Mouse (Mus musculus) T-helper 17 cell (primary cell): ENCODE results near the gene Adh6a.

Experiments
- in situ Hi-C, 2 experiments: fragments of 300-600 bp; cut with MboI, MseI; formaldehyde crosslinking; loops; 1 replicate in 1 of 2; 2 replicates in 1 of 2; pipeline ENCODE4 v1.15.1; 2025; ENCODE audit warnings: high pct_unique_total_duplicates in 2 of 2

Gene Adh6a

DNA sequence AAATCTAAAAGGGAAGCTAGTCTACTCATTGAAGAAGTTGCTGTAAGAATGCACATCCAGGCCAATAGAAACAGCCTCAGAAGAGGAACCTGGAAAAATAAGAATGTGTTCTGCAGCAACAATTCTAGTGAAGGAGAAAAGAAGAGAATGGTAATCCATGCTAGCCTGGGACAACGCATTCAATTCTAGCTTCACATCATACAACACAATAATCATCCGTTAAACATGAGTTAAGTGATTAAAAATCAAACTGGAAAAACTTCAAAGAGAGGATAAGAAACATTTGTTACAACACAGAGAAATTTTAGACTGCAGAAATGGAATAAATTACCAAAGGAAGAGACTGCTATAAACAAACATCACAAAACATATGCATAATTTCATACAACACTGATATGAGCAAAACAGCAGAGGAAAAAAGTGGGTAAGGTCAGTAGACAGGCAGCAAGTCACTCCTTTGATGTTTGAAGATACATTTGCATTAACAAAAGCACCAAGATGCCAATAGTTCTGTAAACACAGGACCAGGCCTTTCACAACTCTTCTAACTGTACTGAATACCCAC, 3.9 kb downstream of the Adh6a start:
- in situ Hi-C loops, result loop anchor here in 1 of 2 experiments (10.0 kb wide), 1 partner anchor 912 kb away; no protein-coding TSS in a partner anchor

DNA sequence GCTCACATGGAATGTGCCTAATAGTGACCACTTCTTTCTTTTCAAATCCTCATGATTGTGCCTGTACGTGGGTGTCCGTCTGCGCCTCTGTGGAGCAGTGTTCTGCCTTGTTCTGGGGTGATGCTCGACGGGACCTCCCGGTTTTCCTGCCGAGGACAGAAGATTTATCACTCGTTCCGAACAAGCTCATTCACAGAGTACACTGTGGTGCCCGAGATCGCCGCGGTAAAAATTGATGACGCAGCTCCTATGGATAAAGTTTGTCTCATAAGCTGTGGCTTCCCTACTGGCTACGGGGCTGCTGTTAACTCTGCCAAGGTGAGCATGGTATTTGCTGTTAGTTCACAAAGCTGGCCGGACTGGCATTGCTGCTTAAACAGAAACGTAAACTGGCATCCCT, 11.9 kb downstream of the Adh6a start:
- in situ Hi-C loops, result no loop called here

DNA sequence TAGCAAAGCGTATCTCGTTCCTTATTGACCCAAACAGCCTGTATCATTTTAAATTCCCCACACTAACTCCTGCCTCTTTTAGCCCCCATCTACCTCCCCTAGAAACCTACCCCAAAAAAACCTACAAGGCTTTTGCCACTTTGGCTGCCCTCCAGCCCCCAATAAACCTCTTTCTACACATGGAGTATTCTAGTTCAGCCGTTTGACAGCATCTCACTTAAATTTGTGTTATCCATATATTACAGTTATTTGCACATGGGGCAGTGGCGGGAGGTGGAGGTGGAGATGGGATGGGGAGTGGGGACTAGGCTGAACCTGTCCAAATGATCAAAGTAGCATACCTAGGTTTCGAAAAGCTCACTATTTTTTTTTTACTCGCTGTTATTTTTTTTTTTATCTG, 12.4 kb downstream of the Adh6a start:
- in situ Hi-C loops, result no loop called here

- in situ Hi-C loops, result no loop called here
Observed at GRCm38 (mm10) chr3:138333910-138334309, 20.8 kb downstream of the Adh6a start.

DNA sequence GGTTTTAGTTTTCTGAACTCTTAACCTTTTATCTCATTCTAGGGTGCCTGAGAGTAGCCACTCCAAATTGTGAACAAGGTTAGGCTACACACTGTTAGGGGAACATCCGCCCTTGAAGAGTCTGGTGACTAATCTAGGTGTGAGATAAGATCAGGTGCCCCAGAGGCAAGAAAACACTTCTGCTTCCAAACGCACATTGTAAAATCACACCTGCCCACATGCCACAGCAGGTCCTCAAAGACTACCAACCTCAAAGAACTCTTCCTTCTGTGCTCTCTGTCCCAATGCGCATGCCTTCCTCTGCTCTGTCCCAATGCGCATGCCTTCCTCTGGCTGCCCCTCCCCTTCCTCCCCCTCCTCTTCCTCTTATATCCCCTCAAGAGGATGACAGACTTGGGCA, 21.2 kb downstream of the Adh6a start:
- in situ Hi-C loops, result no loop called here

DNA sequence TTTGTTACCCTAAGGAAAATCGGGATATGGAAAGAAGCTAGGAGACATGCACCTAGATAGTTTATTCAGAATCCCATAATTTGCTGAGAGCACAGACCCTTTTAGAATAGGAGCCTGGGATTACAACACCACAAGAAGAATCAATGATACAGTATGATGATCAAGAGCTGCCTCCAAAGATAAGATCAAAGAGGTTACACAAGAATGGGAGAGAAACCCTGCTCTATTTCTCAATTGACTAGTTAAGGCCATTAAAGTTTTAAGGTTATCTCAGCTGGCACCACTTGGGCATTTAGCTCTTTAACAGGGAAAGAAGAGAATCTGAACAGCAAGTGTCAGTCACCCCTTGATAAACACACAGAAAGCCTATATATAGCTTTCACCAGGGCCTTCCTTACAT, 22.5 kb downstream of the Adh6a start:
- in situ Hi-C loops, result no loop called here

GRCm38 (mm10) chr3:138336104-138336754, 23.1 kb downstream of the Adh6a start:
- in situ Hi-C loops, result no loop called here

GRCm38 (mm10) chr3:138341471-138341870, 28.4 kb downstream of the Adh6a start, which contains the start of gene Adh6b:
Gene Adh6b (plus strand): TSS chr3:138341775.
- in situ Hi-C loops, result no loop called here

GRCm38 (mm10) chr3:138347041-138347440, 34.0 kb downstream of the Adh6a start:
- in situ Hi-C loops, result loop anchor here in 1 of 2 experiments (5.0 kb wide), 1 partner anchor 50 kb away; no protein-coding TSS in a partner anchor

- in situ Hi-C loops, result loop anchor here in 1 of 2 experiments (25.0 kb wide), 1 partner anchor 1365 kb away; no protein-coding TSS in a partner anchor
Observed at GRCm38 (mm10) chr3:138352012-138352809, 39.1 kb downstream of the Adh6a start.

DNA sequence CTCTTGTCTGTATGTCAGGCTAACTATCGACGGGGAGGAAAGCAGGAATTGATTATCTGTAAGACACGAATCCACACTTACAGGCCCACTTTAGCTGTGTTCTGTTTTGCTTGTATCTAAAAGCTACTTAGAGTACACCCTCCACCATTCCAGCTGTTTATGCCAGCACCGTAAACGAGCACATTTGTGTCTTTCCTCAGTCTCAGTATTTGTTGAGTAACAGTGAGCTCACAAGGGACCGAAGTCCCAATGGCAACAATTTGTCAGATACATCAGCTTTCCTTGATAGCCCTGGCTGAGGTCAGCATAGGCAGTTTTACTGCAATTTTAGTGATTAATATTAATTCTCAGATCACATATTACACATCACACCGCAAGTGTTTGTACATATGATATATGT, 45.8 kb downstream of the Adh6a start:
- in situ Hi-C loops, result loop anchor here in 1 of 2 experiments (25.0 kb wide), 1 partner anchor 1372 kb away; no protein-coding TSS in a partner anchor

DNA sequence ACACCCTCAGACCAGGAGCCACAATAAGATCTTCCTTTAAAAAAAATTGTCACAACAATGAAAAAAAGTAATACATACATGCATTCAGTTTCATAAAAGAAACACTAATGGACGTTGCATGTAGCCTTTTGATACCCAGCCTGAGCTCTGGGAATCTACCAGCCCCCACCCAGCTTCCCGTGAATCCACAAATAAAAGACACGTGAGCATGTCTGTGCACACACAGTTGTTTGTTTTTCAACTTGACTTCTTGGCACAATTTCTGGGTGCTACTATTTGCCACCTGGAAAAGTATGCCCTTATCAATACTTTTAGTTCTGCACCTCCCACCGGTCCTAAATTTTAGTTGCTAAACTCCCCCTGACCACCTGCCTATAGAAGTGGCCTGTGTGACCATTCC, 47.6 kb downstream of the Adh6a start:
- in situ Hi-C loops, result loop anchor here in 1 of 2 experiments (25.0 kb wide), 1 partner anchor 1373 kb away; no protein-coding TSS in a partner anchor

GRCm38 (mm10) chr3:138362920-138363319, 49.8 kb downstream of the Adh6a start:
- in situ Hi-C loops, result loop anchor here in 1 of 2 experiments (25.0 kb wide), 1 partner anchor 1376 kb away; no protein-coding TSS in a partner anchor

DNA sequence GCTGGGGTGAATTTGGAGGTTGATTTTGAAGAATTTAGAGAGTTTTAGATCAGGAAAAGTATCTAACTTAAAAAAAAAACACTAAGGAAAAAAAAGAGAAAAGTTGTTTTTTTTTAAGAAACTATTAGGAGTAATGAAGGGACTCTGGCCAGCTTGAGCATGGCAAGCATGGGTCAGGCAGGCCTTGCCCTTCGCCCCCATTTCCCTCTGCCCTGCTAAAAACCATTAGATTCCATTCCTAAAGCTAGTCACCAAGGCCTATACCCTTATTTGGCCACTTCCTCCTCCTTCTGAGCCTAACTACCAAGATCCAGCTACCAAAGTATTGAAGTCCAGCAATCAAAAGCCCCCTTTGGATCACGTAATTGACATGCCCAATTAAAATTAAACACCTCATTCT, 53.1 kb downstream of the Adh6a start:
- in situ Hi-C loops, result loop anchor here in 1 of 2 experiments (25.0 kb wide), 1 partner anchor 1379 kb away; no protein-coding TSS in a partner anchor

GRCm38 (mm10) chr3:138369546-138369945, 56.5 kb downstream of the Adh6a start:
- in situ Hi-C loops, result loop anchor here in 1 of 2 experiments (25.0 kb wide), 1 partner anchor 1382 kb away; no protein-coding TSS in a partner anchor

DNA sequence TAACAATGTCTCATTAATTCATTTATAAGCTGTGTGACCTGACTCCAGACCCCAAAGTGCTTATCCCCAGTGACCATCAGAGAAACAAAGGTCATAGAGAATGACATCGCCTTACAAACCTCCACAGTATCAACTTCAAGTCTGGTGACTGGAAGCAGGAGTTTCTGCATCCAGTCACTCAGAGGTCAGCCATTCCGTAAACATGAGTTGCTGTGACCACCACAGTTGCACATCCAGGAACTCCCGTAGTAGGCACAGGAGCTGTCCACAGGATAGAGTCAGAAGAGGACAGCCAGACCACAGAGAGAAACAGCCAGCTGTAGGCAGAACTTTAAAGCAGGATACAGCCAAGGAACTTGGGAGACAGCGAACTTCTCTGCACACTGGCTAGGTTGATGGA, 57.2 kb downstream of the Adh6a start:
- in situ Hi-C loops, result loop anchor here (5.0 to 25.0 kb wide), 3 partner anchors 47 to 1383 kb away; partner anchors contain the start of gene Adh4 (in 1 of the 2)

DNA sequence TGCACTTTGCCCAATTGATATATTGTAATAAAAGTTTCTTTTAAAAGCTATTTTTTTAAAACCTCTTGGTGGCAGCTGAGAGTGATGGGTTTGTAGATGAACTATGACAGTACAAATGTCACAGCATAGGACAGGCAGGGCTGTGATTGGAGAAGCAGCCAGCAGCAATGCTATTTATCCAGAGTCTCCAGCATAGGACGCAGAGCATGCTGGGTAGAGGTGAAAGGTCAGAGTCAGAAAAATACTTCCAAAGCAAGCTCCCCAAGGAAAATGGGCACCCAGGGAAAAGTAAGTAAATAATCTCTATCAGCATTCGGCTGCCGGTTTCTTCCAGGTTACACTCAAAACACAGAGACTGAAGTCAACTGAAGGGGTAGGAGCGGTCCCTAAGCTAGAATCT, 60.8 kb downstream of the Adh6a start:
- in situ Hi-C loops, result loop anchor here (5.0 to 25.0 kb wide), 3 partner anchors 43 to 1387 kb away; partner anchors contain the start of gene Adh4 (in 1 of the 2)

- in situ Hi-C loops, result loop anchor here in 1 of 2 experiments (10.0 kb wide), 1 partner anchor 250 kb away; no protein-coding TSS in a partner anchor
Observed at GRCm38 (mm10) chr3:138375148-138375547, 62.1 kb downstream of the Adh6a start.
